In genomic region chr17:93489988-93490732, GRCm38 (mm10) we compare ENCODE assay signal across 22 mouse cellular contexts.
DNase-seq lines count a peak whose midpoint lies in the region; ATAC-seq lines count a peak whose summit lies in the region.
"Had no signal": no experiment of that assay in that cellular context is flagged by ENCODE, and none has a peak within 500 bp of the region (broad histone marks: within the 10 kb centered on the region; RNA-seq: fewer than 3 reads in every experiment).

No protein-coding gene starts in this region.

- intact Hi-C loops in left cerebral cortex, postnatal 14 days (cut with DNase I) = loop anchor here (5.0 kb wide), 1 partner anchor 107 kb away; no protein-coding TSS in a partner anchor

- H3K4me1 ChIP-seq in forebrain, embryonic 13.5 days = no peaks in the 10 kb centered on the region
- no peaks in the 10 kb centered on the region for H3K4me1 ChIP-seq in forebrain, embryonic 11.5 days (replicated peaks; ENCODE audit: control insufficient read depth, insufficient read depth, low read length)
- H3K4me1 ChIP-seq: embryonic facial prominence, embryonic 10.5 days; heart, embryonic 13.5 days; hindbrain, embryonic 12.5 days had no signal

- no peak overlapping the region for H3K4me3 ChIP-seq in forebrain, embryonic 13.5 days
- H3K4me3 ChIP-seq in forebrain, embryonic 11.5 days (ENCODE audit: low read depth, low read length) = no peak overlapping the region
- H3K4me3 ChIP-seq: embryonic facial prominence, embryonic 10.5 days; heart, embryonic 13.5 days; hindbrain, embryonic 12.5 days had no signal

- no peak overlapping the region for H3K4me2 ChIP-seq in forebrain, embryonic 13.5 days
- H3K4me2 ChIP-seq in forebrain, embryonic 11.5 days (ENCODE audit: low read depth, low read length, severe bottlenecking) = no peak overlapping the region
- H3K4me2 ChIP-seq: heart, embryonic 13.5 days; hindbrain, embryonic 12.5 days had no signal

- H3K9me3 ChIP-seq in forebrain, embryonic 13.5 days (replicated peaks) = no peaks in the 10 kb centered on the region
- H3K9me3 ChIP-seq in forebrain, embryonic 11.5 days (ENCODE audit: control insufficient read depth, low read length) = no peaks in the 10 kb centered on the region
- H3K9me3 ChIP-seq: embryonic facial prominence, embryonic 10.5 days; G1E; heart, embryonic 13.5 days; hindbrain, embryonic 12.5 days had no signal

- no peaks in the 10 kb centered on the region for H3K36me3 ChIP-seq in forebrain, embryonic 13.5 days (ENCODE audit: poor library complexity, severe bottlenecking)
- H3K36me3 ChIP-seq in forebrain, embryonic 11.5 days (ENCODE audit: control insufficient read depth, insufficient read depth, low read length) = no peaks in the 10 kb centered on the region
- H3K36me3 ChIP-seq: embryonic facial prominence, embryonic 10.5 days; G1E; heart, embryonic 13.5 days; hindbrain, embryonic 12.5 days had no signal

- no peak overlapping the region for H3K27ac ChIP-seq in forebrain, embryonic 13.5 days
- H3K27ac ChIP-seq in forebrain, embryonic 11.5 days (ENCODE audit: low read depth, low read length) = no peak overlapping the region
- H3K27ac ChIP-seq: embryonic facial prominence, embryonic 10.5 days; heart, embryonic 13.5 days; hindbrain, embryonic 12.5 days had no signal

- no peak overlapping the region for H3K9ac ChIP-seq in forebrain, embryonic 13.5 days
- no peak overlapping the region for H3K9ac ChIP-seq in forebrain, embryonic 11.5 days (ENCODE audit: low read length)
- H3K9ac ChIP-seq: heart, embryonic 13.5 days; hindbrain, embryonic 12.5 days had no signal

- peak; percentile 68; the same call in 1 of the 2 replicates for ATAC-seq in forebrain, embryonic 13.5 days
- ATAC-seq in forebrain, embryonic 11.5 days (replicated peaks; ENCODE audit: low FRiP score) = no peak
- peak; percentile 93 for ATAC-seq in frontal cortex, adult (ENCODE audit: low TSS enrichment)
- ATAC-seq: activated CD4-positive, CD25-positive, alpha-beta regulatory T cell, adult 4 months; CD4-positive, CD25-positive, alpha-beta regulatory T cell, adult 4 months; hindbrain, embryonic 16.5 days; inflammation-experienced regulatory T-cells, adult 6 months; Patski had no signal

- DNase-seq in forebrain, embryonic 11.5 days (ENCODE audit: low spot score) = no peak
- no peak for DNase-seq in frontal cortex, postnatal 25 days (ENCODE audit: low spot score in 2 of 2)
- DNase-seq in left cerebral cortex, postnatal 14 days (ENCODE audit: low spot score in 2 of 2) = peak; percentile 7 to 17
- DNase-seq in left cerebral cortex, adult 9 months (ENCODE audit: low spot score in 2 of 2) = no peak
- DNase-seq in MN1 (ENCODE audit: low spot score) = no peak
- DNase-seq: adrenal gland, postnatal 14 days; B cell, adult 2 months; cerebellum, adult 2 months; gastrocnemius, postnatal 36 days; heart, adult 11 months; heart, postnatal 36 days had no signal

- 72% methylated on average over 4 of the region's 4 CpGs for WGBS in forebrain, embryonic 13.5 days
- 73% methylated on average over 4 of the region's 4 CpGs for WGBS in forebrain, embryonic 11.5 days

- H3K27me3 ChIP-seq in forebrain, embryonic 13.5 days = no peaks in the 10 kb centered on the region
- H3K27me3 ChIP-seq in forebrain, embryonic 11.5 days (ENCODE audit: control insufficient read depth, insufficient read depth, low read length) = no peaks in the 10 kb centered on the region
- H3K27me3 ChIP-seq: heart, embryonic 13.5 days; hindbrain, embryonic 12.5 days; Patski had no signal

Comparison
In these comparisons a context has a peak if more than half of its experiments do, and no peak if none do; other contexts are left out.
1. DNase-seq: peak in left cerebral cortex, postnatal 14 days (2 of 2); none in forebrain, embryonic 11.5 days (single experiment), frontal cortex, postnatal 25 days (0 of 2), left cerebral cortex, adult 9 months (0 of 2) and MN1 (single experiment).